Mouse (Mus musculus) liver, postnatal 0 days (tissue): ENCODE data around the gene Fbxl4. TPM values are rescaled to one million over a fixed set of nuclear protein-coding genes. Genes with fewer than 3 reads are reported as not detected.

Source experiments
- ATAC-seq: fragments of 200-750 bp; cut with Nextera tagmentation; 2 replicates; pipeline ENCODE4 v1.8.0; 2017; ENCODE audit warnings: mild to moderate bottlenecking, moderate library complexity
- DNase-seq: peaks from one replicate; pipeline ENCODE4 v3.0.0-alpha.2; 2016
- H3K27ac ChIP-seq: fragments of 300-500 bp; sonication (generic); 2 replicates; pipeline ENCODE4 v1.5.1; 2014; ENCODE audit warnings: antibody characterized with exemption, moderate library complexity, mild to moderate bottlenecking, low read depth
- H3K27me3 ChIP-seq: fragments of 300-500 bp; sonication (generic); 2 replicates; pipeline ENCODE4 v1.6.1; 2014; ENCODE audit warnings: low read length, control low read depth, mixed read lengths; ENCODE audit not compliant: insufficient read depth
- H3K36me3 ChIP-seq: fragments of 300-500 bp; sonication (generic); replicated peaks from 2 replicates; pipeline ENCODE4 v1.6.1; 2014; ENCODE audit warnings: mild to moderate bottlenecking, control low read depth, low read length, moderate library complexity, mixed read lengths; ENCODE audit not compliant: insufficient read depth
- H3K4me1 ChIP-seq: fragments of 300-500 bp; sonication (generic); 2 replicates; pipeline ENCODE4 v1.6.1; 2014; ENCODE audit warnings: antibody characterized with exemption, mild to moderate bottlenecking, control low read depth; ENCODE audit not compliant: insufficient read depth
- H3K4me2 ChIP-seq: fragments of 300-500 bp; sonication (generic); 2 replicates; pipeline ENCODE4 v1.6.1; 2014; ENCODE audit warnings: low read depth, mild to moderate bottlenecking, low read length, moderate library complexity, mixed read lengths
- H3K4me3 ChIP-seq: fragments of 300-500 bp; sonication (generic); 2 replicates; pipeline ENCODE4 v1.5.1; 2014; ENCODE audit warnings: low read depth, low read length
- H3K9ac ChIP-seq: fragments of 300-500 bp; sonication (generic); replicated peaks from 2 replicates; pipeline ENCODE4 v1.6.1; 2014; ENCODE audit warnings: mild to moderate bottlenecking, moderate library complexity
- H3K9me3 ChIP-seq: fragments of 300-500 bp; sonication (generic); 2 replicates; pipeline ENCODE4 v1.6.1; 2016; ENCODE audit warnings: mild to moderate bottlenecking, control low read depth, low read length, mixed read lengths
- CTCF ChIP-seq: sonication (generic); IDR thresholded peaks from 2 replicates; pipeline ENCODE4 v1.5.1; 2016; ENCODE audit warnings: antibody characterized with exemption, low read depth
- EP300 ChIP-seq: IDR thresholded peaks from 2 replicates; pipeline ENCODE4 v1.6.1; 2016; ENCODE audit warnings: antibody characterized with exemption, low read depth, mild to moderate bottlenecking
- WGBS: fragments of 180-500 bp; shearing (Covaris S2); extraction: QIAGEN DNeasy Blood & Tissue Kit; methylation state at CpG from one replicate; pipeline ENCODE4 v1.1.7; 2014; ENCODE audit not compliant: insufficient replicate concordance; 5-methylcytosine and 5-hydroxymethylcytosine counted together
- polyA plus RNA-seq: library from polyadenylated mRNA; unstranded; fragments of >200 nt; fragmentation: Nextera tagmentation; extraction: Ambion mirVana; gene quantifications from 2 replicates; pipeline ENCODE4 v1.2.1, GENCODE M21; 2015

Fbxl4 gene
- polyA plus RNA-seq, 1 experiment from 2014 or later = 6.5 TPM

GRCm38 (mm10) chr4:22395404-22395803 lies 38.1 kb downstream of the Fbxl4 start:
- Histone ChIP-seq H3K27ac (no peak overlapping the region), H3K27me3 (no peaks in the 10 kb centered on the region), H3K9me3 (0 out of 2 replicates have a peak, but pooled peaks cover 6% of the 10 kb centered on the region), H3K4me1 (no peaks in the 10 kb centered on the region), H3K36me3 (no peaks in the 10 kb centered on the region; the same call in 1 of the 2 replicates), H3K9ac (no peak overlapping the region), H3K4me2 (no peak overlapping the region), H3K4me3 (no peak overlapping the region)
- ATAC-seq (no peak), DNase-seq (no peak)
- WGBS = 57% methylated on average over 2 of the region's 2 CpGs
- TF ChIP-seq CTCF (no peak), EP300 (no peak)

- DNase-seq (no peak), ATAC-seq (peak; percentile 43)
- Histone ChIP-seq H3K4me3 (no peak overlapping the region), H3K27me3 (no peaks in the 10 kb centered on the region), H3K4me2 (no peak overlapping the region), H3K4me1 (no peaks in the 10 kb centered on the region), H3K27ac (no peak overlapping the region), H3K9ac (no peak overlapping the region), H3K36me3 (no peaks in the 10 kb centered on the region; the same call in 1 of the 2 replicates), H3K9me3 (0 out of 2 replicates have a peak, but pooled peaks cover 6% of the 10 kb centered on the region)
- 88% methylated on average over 1 of the region's 1 CpGs for WGBS
- TF ChIP-seq EP300 (no peak), CTCF (no peak)
Measured at GRCm38 (mm10) chr4:22396484-22397000, 39.2 kb downstream of the Fbxl4 start.

- H3K9me3 ChIP-seq = 0 out of 2 replicates have a peak, but pooled peaks cover 6% of the 10 kb centered on the region
- H3K4me2 ChIP-seq = no peak overlapping the region
- H3K4me3 ChIP-seq = no peak overlapping the region
- no peak overlapping the region for H3K27ac ChIP-seq
- WGBS = 90% methylated on average over 5 of the region's 5 CpGs
- no peak overlapping the region for H3K9ac ChIP-seq
- ATAC-seq (no peak), DNase-seq (no peak)
- no peaks in the 10 kb centered on the region; the same call in 1 of the 2 replicates for H3K36me3 ChIP-seq
- TF ChIP-seq CTCF (no peak), EP300 (no peak)
- H3K4me1 ChIP-seq = no peaks in the 10 kb centered on the region
- no peaks in the 10 kb centered on the region for H3K27me3 ChIP-seq
Measured at GRCm38 (mm10) chr4:22397003-22397402, 39.7 kb downstream of the Fbxl4 start.

- TF ChIP-seq EP300 = no peak
- 0 out of 2 replicates have a peak, but pooled peaks have one; percentile 12 for TF ChIP-seq CTCF
- H3K36me3 ChIP-seq = no peaks in the 10 kb centered on the region; the same call in 1 of the 2 replicates
- H3K9me3 ChIP-seq = 0 out of 2 replicates have a peak, but pooled peaks cover 6% of the 10 kb centered on the region
- WGBS = 57% methylated on average over 3 of the region's 3 CpGs
- DNase-seq = no peak
- H3K4me2 ChIP-seq = no peak overlapping the region
- H3K4me1 ChIP-seq = no peaks in the 10 kb centered on the region
- H3K9ac ChIP-seq = no peak overlapping the region
- H3K27me3 ChIP-seq = no peaks in the 10 kb centered on the region
- no peak overlapping the region for H3K4me3 ChIP-seq
- H3K27ac ChIP-seq = no peak overlapping the region
- ATAC-seq = no peak
Measured at GRCm38 (mm10) chr4:22402032-22402431, 44.7 kb downstream of the Fbxl4 start.

- Histone ChIP-seq H3K27me3 (no peaks in the 10 kb centered on the region), H3K36me3 (no peaks in the 10 kb centered on the region; the same call in 1 of the 2 replicates), H3K4me1 (no peaks in the 10 kb centered on the region), H3K27ac (no peak overlapping the region), H3K9ac (no peak overlapping the region), H3K9me3 (0 out of 2 replicates have a peak, but pooled peaks cover 6% of the 10 kb centered on the region), H3K4me3 (no peak overlapping the region), H3K4me2 (no peak overlapping the region)
- TF ChIP-seq CTCF = no peak
- TF ChIP-seq EP300 = no peak
- WGBS = 89% methylated on average over 10 of the region's 10 CpGs
- no peak for DNase-seq
- ATAC-seq = no peak
Measured at GRCm38 (mm10) chr4:22402930-22403329, 45.6 kb downstream of the Fbxl4 start.

- DNase-seq (no peak), ATAC-seq (no peak)
- TF ChIP-seq EP300 = no peak
- TF ChIP-seq CTCF = no peak
- no peaks in the 10 kb centered on the region for H3K9me3 ChIP-seq
- H3K36me3 ChIP-seq = peaks cover 8% of the 10 kb centered on the region
- no peak overlapping the region for H3K4me3 ChIP-seq
- 65% methylated on average over 2 of the region's 2 CpGs for WGBS
- H3K9ac ChIP-seq = no peak overlapping the region
- no peak overlapping the region for H3K27ac ChIP-seq
- no peak overlapping the region for H3K4me2 ChIP-seq
- H3K27me3 ChIP-seq = no peaks in the 10 kb centered on the region
- no peaks in the 10 kb centered on the region for H3K4me1 ChIP-seq
Measured at GRCm38 (mm10) chr4:22420627-22421026, 63.3 kb downstream of the Fbxl4 start.
